Mouse (Mus musculus) testis, postnatal 14 days (tissue): ENCODE measurements around the gene Cdkn2a.

Source experiments
- DNase-seq: peaks from one replicate; pipeline ENCODE4 v3.0.0; 2021; ENCODE audit warnings: low spot score

The Cdkn2a gene

DNA sequence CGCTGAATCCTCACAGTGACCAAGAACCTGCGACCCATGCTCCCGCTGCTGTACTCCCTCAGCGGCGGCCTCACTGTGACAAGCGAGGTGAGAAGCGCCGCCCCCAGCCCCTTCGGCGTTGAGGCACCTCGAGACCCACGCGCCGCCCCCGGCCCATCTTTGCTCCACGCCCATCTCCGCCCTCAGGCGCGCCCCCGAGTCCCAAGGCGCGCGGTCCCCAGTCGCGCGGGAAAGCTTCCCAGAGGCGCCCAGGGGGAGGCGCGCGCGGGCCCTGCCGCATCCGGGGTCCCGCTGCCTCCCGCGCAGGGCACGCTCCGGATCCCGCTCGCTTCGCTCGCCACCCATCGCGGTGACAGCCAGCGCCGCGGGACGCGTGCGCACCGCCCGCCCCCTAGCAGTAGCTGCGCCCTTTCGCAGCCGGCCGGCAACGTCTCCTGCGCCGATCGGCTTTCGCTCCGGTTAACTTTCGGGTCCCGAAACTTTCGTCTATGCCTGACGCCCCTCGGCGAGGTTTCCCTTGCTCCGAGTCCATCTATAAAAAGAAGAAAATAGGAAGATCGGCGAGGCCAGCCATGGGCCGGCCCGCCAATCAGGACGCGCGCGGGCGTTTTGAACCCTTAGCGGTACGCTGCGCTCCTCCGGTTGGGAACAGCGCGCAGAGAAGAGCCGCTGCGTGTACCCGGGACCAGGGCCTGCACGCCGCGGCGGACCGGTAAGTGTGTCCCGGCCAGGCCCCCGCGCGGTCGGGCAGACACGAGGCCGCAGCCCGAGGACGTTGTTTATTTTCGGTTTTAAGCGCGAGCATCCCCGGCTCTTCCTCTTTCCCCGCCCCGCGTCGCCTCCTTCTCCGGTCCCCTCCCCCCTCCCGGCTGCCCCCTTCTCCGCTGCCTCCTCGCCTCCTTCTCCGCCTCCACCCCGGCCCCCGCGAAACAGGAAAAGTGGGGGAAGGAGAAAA, at the start of gene Cdkn2a:
Gene Cdkn2a, minus strand, starts transcription at position 168 of the 955 bp plus-strand sequence.
- DNase-seq: peak; percentile 87

DNA sequence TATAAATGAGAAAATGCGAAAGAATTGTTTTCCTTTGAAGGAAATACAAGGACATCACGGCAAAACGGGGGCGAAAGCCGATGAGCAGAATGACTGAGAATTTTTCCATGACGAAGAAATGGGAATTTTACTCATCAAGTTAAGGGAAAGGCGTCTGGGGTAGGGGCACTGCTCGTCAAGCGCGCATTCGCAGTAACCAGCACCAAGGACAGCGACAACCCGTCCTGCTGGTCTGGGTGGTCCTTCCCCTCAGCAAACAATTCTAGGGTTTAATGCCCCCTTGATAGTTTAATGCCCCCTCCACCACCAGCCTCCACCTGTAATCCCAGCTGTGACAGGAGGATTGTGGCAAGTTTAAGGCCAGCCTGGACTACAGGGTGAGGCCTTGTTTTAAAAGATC, 19.0 kb upstream of the Cdkn2a start:
- no peak for DNase-seq

DNA sequence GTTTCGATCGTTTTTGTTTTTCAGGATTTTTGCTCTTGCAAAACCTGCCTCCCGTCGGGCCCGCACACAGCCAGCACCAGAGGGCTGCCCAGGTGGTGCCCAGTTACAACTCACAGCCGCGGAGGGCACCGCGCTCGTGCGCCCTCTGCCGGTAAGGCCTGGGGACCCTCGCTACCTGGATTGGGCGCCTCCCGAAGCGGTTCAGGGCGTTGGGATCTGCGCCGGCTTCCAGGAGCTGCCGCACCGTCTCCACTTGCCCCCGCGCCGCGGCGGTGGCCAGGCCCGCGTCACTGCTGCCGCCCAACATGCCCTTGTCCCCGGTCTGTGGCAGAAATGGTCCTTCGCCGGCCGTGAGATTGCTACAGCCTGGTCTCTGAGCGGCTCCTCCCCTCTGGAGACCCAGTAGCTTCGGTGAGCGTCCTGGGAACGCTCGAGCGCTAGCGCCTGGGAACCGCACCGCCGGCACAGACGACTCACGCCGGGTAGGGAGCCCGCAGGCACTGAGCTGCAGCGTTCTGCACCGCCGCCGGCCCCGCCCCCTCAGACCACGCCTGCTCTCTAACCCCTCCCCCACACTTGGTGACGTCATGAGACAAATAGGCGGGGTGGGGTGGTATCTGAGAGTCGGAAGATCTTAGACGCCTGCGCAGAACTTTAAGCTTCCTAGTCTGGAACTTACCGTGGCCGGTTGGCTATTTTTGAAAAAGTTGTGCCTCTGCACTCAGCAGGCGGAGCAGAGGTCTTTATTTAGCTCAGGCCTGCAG, 16.2 kb upstream of the Cdkn2a start, which contains the start of gene Cdkn2b:
Gene Cdkn2b, minus strand, starts transcription at position 549 of the 764 bp plus-strand sequence.
- peak; percentile 93 for DNase-seq

DNA sequence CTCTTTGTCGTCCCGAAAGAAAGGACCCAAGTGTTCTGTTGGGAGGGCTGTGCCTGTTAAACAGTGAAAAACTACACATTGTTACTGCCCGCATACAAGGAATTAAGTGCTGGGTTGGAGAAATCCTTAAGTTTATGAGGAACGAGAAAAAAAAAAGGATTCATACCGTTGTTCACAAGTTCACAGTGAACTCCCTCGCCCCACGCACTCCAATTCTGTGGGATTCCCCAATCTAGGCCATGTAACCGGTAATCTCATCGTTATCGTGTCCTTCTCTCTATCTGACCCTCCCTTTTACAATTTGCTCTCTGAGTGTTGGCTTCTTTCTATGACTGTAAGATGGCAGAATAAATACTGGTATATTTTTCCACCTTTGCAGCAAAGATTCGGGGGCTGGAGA, 15.5 kb upstream of the Cdkn2a start:
- DNase-seq: peak; percentile 54

DNA sequence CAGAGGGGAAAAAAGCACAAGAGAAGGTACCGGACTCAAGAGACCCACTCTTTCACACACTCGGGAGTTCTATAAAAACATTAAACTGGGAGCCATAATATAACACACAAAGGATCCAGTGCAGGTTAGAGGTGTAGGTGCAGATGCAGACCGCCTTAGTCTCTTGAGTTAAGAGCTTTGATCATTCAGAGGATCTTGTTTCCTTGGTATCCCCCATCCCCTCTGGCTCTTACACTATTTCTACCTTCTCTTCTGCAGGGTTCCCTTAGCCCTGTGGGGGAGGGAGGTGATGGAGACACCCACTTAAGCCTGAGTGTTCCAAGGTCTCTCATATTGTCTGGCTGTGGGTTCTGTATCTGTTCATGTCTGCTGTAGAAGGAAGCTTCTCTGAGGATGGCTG, 13.5 kb upstream of the Cdkn2a start:
- DNase-seq: no peak

DNA sequence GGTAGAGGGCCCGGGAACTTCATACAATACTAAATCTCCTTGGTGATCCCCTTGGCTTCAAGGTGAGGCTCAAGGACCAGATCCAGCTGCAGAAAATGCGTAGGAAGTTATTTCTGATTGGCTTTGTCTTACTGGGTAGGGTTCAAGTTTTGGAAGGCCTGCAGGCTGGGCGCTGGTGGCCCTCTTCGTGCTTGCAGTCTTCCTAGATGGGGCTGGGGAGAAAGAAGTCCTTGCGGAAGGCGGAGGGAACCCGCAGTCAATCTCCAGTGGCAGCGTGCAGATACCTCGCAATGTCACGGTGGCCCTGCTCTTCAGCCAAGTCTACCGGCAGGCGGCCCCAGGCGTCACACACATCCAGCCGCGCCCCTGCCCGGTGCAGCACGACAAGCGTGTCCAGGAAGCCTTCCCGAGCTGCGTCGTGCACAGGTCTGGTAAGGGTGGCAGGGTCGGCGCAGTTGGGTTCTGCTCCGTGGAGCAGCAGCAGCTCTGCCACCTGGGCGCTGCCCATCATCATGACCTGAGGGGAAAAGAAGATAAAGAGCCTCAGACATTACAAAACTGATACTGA, 12.4 kb upstream of the Cdkn2a start:
- DNase-seq: no peak

DNA sequence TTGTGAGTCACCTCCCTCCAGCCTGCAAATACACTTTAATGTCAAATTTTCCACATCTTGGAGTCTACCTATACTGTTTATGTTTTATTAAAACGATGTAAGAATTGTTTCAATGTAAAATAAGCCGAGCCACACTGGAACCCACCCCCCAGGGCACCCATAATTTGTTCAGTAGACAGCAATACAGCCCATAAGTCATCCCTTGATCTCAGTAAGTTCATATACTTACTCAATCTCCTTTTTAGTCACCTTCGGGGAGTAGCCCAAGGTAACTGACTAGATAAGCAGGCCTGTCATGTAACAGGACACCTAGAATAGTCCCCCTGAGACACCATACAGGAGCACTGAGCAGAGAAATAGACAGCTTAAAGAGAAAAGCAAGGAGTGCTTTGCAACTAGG, 11.2 kb upstream of the Cdkn2a start:
- no peak for DNase-seq

DNA sequence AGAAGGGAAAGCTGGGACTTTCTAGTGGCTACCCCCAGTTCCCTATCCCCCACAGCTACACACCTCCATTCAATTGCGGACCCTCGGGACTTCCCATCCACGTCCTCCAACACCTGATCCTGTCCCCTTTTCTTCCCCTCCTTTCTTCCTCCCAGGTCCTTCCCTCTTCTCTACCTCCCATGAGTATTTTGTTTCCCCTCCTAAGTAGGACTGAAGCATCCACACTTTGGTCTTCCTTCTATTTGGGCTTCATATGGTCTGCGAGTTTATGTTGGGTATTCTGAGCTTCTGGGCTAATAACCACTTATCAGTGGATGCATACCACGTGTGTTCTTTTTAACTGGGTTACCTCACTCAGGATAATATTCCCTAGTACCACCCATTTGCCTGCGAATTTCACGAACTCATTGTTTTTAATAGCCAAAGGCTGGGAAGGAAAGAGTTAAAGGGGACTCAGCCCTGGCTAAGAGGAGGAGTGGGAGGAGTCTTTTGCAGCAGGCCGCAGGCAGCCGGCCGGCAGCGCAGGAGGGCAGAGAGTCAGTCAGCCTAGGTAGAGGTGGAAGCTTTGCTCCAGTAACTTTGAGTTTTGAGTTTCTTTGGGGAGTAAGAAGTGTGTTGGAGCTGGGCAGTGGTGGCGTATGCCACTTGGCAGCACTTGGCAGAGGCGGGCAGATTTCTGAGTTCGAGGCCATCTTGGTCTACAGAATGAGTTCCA, 9.0 kb upstream of the Cdkn2a start:
- no peak for DNase-seq

DNA sequence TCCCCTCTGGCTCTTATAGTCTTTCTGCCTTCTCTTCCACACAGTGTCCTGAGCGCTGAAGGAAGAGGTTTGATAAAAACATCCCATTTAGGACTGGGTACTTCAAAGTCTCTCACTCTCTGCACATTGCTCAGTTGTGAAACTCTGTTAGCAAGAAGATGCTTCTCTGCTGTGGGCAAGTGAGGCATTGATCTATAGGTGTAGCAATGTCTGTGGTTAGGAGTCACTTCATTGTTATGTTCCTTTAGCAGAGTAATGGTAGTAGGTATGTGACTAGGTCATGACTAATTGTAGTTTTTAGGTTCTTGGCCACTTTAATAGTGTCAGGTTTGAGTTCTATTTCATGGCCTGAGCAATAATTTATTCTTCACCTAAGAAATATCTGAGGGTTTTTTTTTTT, 7.7 kb upstream of the Cdkn2a start:
- DNase-seq: no peak

DNA sequence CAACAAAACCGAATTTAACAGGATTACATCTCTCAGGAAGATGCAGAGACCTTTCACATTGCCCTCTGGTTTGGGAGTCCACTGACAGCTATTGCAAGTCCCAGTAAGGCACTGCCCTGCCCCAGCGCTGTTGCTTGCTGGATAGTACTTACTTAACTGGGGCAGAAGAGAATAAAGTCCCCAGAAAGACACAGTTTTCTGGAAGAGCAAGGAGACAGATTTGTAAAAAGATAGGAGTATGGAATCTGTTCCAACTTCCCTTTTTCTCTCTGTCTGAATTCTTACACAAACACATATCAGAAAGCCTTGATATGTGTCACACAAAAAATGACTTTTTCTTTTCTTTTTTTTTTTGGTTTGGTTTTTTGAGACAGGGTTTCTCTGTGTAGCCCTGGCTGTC, 5.3 kb upstream of the Cdkn2a start:
- no peak for DNase-seq

DNA sequence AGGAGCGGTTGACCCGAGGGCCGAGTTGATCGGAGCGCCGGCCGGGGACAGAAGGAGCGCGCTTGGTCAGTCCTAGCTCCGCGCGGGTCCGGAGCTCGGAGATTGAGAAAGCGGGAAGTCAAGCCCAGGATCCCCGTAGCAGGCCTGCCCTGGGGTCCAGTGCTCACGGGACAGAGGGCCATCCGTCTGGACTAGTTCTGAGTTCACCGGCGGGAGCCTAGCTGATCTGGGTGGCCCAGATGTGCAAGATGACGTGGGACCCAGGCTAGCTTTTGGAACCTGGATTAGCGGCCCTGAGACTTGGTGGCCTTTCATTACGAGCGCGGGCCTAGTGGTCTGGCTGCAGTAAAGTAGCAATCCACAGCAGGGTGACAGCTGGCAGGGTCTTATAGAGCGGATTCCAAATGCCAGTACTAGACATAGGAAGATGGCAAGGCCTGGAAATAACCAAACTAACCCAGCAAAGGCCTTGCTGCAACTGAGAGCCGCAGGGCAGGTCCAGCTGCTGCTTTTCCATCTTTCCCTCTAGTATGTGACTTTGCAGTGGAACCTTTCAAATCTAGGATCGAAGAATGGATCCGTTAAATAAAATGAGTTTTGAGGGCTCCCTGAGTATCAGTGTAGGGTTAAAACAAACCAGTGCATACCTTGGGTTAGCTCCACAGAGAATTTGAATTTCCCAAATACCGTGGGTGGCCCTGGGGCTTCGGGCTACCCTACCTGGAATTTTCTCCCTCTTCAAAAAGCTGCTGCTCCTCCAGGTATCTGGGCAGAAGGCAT, 1.2 kb upstream of the Cdkn2a start:
- peak; percentile 32 for DNase-seq

DNA sequence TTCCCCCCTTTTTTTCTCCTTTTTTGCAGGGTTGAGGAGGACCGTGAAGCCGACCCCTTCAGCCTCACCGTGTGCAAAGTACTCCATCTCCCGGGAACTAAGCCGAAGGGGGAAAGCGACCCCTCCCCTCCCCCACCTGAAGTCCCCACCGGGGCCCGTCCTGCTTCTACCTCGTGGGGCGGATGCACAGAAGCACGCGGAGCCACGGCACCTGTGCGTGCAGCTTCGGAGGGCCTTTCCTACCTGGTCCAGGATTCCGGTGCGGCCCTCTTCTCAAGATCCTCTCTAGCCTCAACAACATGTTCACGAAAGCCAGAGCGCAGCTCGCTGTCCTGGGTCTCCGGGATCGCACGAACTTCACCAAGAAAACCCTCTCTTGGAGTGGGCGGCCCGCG, 365 bp downstream of the Cdkn2a start:
- DNase-seq: no peak

DNA sequence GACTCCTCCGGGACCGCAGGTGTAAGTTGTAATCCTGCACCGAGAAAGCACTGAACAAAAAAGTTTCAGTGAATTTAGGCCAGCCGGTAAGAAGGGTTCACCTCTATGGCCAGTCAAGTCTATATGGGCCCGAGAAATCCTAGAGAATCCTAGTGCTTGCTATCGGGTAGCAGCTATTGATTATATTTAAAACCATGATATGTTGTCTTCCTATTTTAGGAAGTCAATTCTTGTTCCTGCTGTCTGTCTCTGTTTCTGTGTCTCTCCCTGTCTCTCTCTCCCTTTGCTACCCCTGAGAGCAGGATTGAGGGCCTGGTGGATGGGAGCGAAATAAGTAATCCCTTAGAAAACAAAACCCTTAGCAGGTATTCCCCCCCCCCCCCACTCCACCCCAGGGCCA, 937 bp downstream of the Cdkn2a start:
- no peak for DNase-seq

DNA sequence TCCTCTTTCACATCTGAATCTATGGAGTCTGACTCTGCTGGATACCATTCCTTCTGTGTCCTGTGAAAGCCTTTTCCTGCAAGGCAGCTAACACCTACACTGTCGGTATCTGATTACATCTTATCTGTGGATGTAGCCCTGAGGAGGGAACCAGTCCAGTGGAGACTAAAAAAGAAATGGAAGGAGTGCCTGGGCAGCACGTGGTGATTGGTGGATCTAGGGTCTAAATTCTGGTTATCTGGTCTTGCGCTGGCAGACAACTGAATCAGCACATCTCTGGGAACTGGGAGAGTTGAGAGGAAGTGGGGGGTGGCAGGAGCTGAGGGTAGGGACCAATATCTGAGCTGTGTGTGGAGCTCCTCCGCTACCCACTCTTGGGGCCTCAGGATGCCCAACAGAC, 5.4 kb downstream of the Cdkn2a start:
- no peak for DNase-seq

DNA sequence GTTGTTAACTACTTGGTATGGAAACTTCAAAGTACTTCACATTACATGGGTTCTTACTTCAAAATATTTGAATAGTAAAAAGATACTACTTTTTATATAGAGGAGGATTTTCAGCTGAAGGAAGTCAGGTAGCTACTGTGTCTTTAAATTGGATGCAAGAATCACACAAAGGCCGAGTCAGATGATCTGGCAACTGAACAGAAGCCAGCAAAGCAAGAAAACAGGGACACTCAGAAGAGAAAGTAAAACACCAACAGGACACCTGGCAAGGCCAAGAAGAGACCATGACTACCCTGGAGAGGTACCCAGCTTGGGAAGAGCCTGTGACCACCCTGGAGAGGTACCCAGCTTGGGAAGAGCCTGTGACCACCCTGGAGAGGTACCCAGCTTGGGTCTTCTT, 7.9 kb downstream of the Cdkn2a start:
- no peak for DNase-seq

DNA sequence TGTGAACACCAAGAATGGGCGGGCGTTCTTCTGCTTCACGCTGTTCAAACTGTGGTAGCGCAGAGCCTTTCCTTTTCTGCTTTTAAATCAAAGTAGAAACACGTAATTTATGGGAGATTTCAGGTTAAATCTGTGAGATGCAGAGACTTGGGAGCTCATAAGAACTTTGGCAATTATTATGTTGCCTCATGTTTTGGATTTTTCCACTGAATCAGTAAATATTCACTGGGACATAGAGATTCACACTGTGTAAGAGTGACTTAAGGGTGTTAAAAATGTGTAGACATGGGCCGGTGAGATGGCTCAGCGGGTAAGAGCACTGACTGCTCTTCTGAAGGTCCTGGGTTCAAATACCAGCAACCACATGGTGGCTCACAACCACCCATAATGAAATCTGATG, 8.8 kb downstream of the Cdkn2a start:
- no peak for DNase-seq

DNA sequence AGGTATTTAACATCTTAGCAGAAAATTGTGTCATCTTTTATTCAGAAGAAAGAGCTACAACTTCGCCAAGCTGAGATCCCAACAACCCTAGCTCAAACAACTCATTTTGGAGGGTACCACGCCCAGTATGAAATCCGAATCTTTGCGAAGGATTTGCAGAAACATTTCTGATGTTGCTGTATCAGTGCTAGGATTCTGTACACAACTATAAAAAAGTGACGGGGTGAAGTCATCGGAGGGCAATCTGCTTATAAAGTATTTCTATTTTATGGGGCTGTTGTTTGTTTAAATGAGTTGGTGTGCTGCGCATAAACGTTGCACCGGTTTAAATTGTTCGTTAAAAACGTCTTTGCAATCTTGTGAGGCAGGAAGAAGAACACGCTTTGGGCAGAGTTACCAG, 11.8 kb downstream of the Cdkn2a start:
- DNase-seq: no peak

DNA sequence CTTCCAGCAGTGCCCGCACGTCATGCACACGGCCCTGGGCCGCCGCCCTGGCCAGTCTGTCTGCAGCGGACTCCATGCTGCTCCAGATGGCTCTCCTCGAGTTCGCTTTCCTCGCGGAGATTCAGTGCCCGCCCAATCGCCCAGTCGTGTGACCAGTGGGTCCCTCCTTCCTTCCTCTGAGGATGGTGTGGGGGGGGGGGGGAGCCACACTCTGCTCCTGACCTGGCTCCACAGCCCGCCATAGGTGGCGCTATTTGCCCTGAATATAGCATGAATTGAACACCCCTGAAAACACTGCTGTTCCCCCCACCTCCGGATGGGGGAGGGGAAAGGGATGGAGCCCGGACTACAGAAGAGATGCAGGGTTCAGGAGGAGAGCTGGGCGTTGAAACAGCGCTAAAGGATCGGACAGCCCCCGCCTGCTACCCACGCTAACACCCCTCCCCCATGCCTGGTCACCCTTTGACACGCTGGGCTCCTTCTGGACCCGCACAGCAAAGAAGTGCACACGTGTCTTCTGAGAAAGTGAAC, 12.4 kb downstream of the Cdkn2a start:
- DNase-seq: peak; percentile 59

DNA sequence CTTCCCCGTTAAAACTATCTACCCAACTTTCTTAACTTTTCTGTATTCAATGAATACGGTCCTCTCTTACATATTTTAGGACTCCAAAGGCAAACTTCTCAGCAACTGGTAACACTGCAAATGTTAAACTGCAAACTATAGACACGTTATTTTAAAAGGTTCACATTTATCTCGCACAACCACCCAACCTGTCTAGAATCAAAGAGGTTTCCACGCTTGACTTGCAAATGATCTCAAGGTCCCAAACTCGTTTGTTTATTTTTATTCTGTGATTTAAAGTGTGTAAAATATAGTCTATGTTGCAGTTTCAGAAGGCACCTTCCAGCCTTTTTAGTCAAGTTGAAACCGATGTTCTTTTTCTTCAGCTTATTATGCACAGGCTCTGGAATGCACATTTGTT, 13.2 kb downstream of the Cdkn2a start:
- no peak for DNase-seq

DNA sequence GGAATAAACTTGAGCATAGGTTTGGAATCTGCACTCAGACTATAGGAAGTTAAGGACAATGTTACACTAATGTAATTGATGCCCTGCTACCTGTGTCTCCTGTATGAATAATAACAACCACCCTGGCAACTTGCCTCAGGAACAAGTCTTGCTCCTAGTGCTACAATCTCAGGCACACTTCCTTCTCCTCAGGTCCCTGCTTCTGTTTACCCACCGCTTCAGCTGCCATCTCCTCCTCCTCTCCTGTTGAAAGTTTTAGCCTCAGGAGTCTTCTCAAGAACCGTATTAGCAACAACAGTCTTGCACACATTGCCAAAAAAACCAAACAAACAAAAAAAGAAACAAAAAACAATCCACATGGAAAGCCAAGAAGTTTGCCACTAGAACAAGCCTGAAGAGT, 14.8 kb downstream of the Cdkn2a start:
- no peak for DNase-seq

DNA sequence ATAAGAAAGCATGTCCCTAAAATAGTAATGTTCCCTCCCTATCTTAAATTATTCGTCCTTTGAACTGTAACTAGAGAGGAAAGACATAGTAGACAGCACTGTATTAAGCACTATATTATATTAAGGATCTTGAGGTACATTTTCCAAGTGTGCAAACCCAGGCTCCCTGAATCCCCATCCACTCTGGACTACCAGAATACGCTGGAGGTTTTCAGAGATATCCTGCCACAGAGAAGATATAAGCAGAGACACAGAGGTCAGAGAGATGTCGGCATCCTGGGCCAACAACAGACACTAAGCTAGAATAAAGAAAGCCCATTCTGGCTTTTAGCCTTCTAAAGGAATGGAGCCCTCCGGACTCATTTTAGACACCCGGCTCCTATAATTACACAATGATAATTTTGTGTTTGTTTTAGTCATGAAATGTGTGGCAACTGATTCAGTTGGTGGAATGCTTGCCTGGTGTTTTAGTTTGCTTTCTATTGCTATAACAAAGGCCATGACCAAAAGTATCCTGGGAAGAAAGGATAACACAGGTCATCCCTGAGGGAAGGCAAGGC, 17.0 kb downstream of the Cdkn2a start:
- DNase-seq: no peak
